Mouse (Mus musculus): ENCODE results near the gene Wwtr1. TPM values are rescaled to one million over a fixed set of nuclear protein-coding genes. Genes with fewer than 3 reads are reported as not detected.

Gene Wwtr1
- polyA plus RNA-seq, 1 experiment from 2014 or later: 25.1 TPM

GRCm38 (mm10) chr3:57431706-57432105 is 144.0 kb downstream of the Wwtr1 start:
- ATAC-seq (ENCODE audit: borderline replicate concordance, extremely low read depth, low FRiP score, low TSS enrichment): no peak
- H3K27me3 ChIP-seq: no peaks in the 10 kb centered on the region

GRCm38 (mm10) chr3:57429486-57429885 is 146.2 kb downstream of the Wwtr1 start:
- WGBS: 40% methylated on average over 4 of the region's 4 CpGs
- no peak overlapping the region for H3K27ac ChIP-seq
- no peaks in the 10 kb centered on the region for H3K36me3 ChIP-seq
- no peak overlapping the region for H3K4me2 ChIP-seq
- H3K4me1 ChIP-seq: peaks cover 7% of the 10 kb centered on the region; the same call in 1 of the 2 replicates
- no peak overlapping the region for H3K9ac ChIP-seq
- no peaks in the 10 kb centered on the region for H3K9me3 ChIP-seq
- H3K4me3 ChIP-seq: no peak overlapping the region
- ATAC-seq (ENCODE audit: borderline replicate concordance, extremely low read depth, low FRiP score, low TSS enrichment): no peak
- H3K27me3 ChIP-seq: no peaks in the 10 kb centered on the region

More at GRCm38 (mm10) chr3:57431706-57432105, 144.0 kb downstream of the Wwtr1 start:
- 47% methylated on average over 3 of the region's 3 CpGs for whole genome bisulfite sequencing
- H3K4me1 ChIP-seq: peaks cover 7% of the 10 kb centered on the region; the same call in 1 of the 2 replicates
- no peaks in the 10 kb centered on the region for H3K36me3 ChIP-seq
- no peak overlapping the region for H3K4me2 ChIP-seq
- H3K4me3 ChIP-seq: no peak overlapping the region
- H3K9ac ChIP-seq: no peak overlapping the region
- H3K27ac ChIP-seq: no peak overlapping the region
- H3K9me3 ChIP-seq: no peaks in the 10 kb centered on the region

GRCm38 (mm10) chr3:57428682-57429464 is 146.8 kb downstream of the Wwtr1 start:
- Histone ChIP-seq H3K9ac (no peak overlapping the region), H3K9me3 (no peaks in the 10 kb centered on the region), H3K4me2 (no peak overlapping the region), H3K27ac (no peak overlapping the region), H3K4me1 (peaks cover 7% of the 10 kb centered on the region; the same call in 1 of the 2 replicates), H3K27me3 (no peaks in the 10 kb centered on the region), H3K36me3 (no peaks in the 10 kb centered on the region), H3K4me3 (no peak overlapping the region)
- no peak; the same call in 1 of the 2 replicates for ATAC-seq (ENCODE audit: borderline replicate concordance, extremely low read depth, low FRiP score, low TSS enrichment)
- WGBS: 10% methylated on average over 5 of the region's 5 CpGs

- H3K36me3 ChIP-seq: no peaks in the 10 kb centered on the region
- no peaks in the 10 kb centered on the region for H3K27me3 ChIP-seq
- no peak for ATAC-seq (ENCODE audit: borderline replicate concordance, extremely low read depth, low FRiP score, low TSS enrichment)
- H3K9ac ChIP-seq: no peak overlapping the region
- H3K9me3 ChIP-seq: no peaks in the 10 kb centered on the region
- peaks cover 7% of the 10 kb centered on the region; the same call in 1 of the 2 replicates for H3K4me1 ChIP-seq
- 86% methylated on average over 11 of the region's 11 CpGs for WGBS
- H3K4me2 ChIP-seq: no peak overlapping the region
- no peak overlapping the region for H3K27ac ChIP-seq
- H3K4me3 ChIP-seq: no peak overlapping the region
These were observed 149.4 kb downstream of the Wwtr1 start for GRCm38 (mm10) chr3:57426351-57426750.

GRCm38 (mm10) chr3:57425089-57425730 is 150.5 kb downstream of the Wwtr1 start, which contains the start of gene Tm4sf4:
Gene Tm4sf4, plus strand, starts transcription at chr3:57425314.
- no peak within 1 kb of the TSS for H3K27ac ChIP-seq
- no peaks in the 10 kb centered on the region for H3K9me3 ChIP-seq
- 41% methylated on average over 10 of the region's 10 CpGs for WGBS
- no peak within 1 kb of the TSS for H3K4me3 ChIP-seq
- H3K9ac ChIP-seq: no peak within 1 kb of the TSS
- no peaks in the 10 kb centered on the region for H3K36me3 ChIP-seq
- H3K4me2 ChIP-seq: no peak within 1 kb of the TSS
- peaks cover 7% of the 10 kb centered on the region; the same call in 1 of the 2 replicates for H3K4me1 ChIP-seq
- no peaks in the 10 kb centered on the region for H3K27me3 ChIP-seq
- ATAC-seq (ENCODE audit: borderline replicate concordance, extremely low read depth, low FRiP score, low TSS enrichment): no peak

GRCm38 (mm10) chr3:57420660-57421059 is 155.1 kb downstream of the Wwtr1 start:
- Histone ChIP-seq H3K4me1 (no peaks in the 10 kb centered on the region), H3K27me3 (no peaks in the 10 kb centered on the region), H3K4me3 (no peak overlapping the region), H3K27ac (no peak overlapping the region), H3K4me2 (no peak overlapping the region), H3K36me3 (no peaks in the 10 kb centered on the region), H3K9me3 (no peaks in the 10 kb centered on the region), H3K9ac (no peak overlapping the region)
- no peak for ATAC-seq (ENCODE audit: borderline replicate concordance, extremely low read depth, low FRiP score, low TSS enrichment)
- WGBS: 86% methylated on average over 1 of the region's 1 CpGs

- no peak for ATAC-seq (ENCODE audit: borderline replicate concordance, extremely low read depth, low FRiP score, low TSS enrichment)
- 48% methylated on average over 2 of the region's 2 CpGs for WGBS
- Histone ChIP-seq H3K27ac (no peak overlapping the region), H3K9ac (no peak overlapping the region), H3K27me3 (no peaks in the 10 kb centered on the region), H3K4me1 (no peaks in the 10 kb centered on the region), H3K9me3 (no peaks in the 10 kb centered on the region), H3K36me3 (no peaks in the 10 kb centered on the region), H3K4me2 (no peak overlapping the region), H3K4me3 (no peak overlapping the region)
These were observed 155.5 kb downstream of the Wwtr1 start for GRCm38 (mm10) chr3:57420233-57420632.

GRCm38 (mm10) chr3:57411535-57411934 is 164.2 kb downstream of the Wwtr1 start:
- Histone ChIP-seq H3K4me3 (no peak overlapping the region), H3K27me3 (no peaks in the 10 kb centered on the region), H3K4me1 (no peaks in the 10 kb centered on the region), H3K9me3 (no peaks in the 10 kb centered on the region), H3K4me2 (no peak overlapping the region), H3K9ac (no peak overlapping the region), H3K27ac (no peak overlapping the region), H3K36me3 (no peaks in the 10 kb centered on the region)
- 79% methylated on average over 4 of the region's 4 CpGs for WGBS
- no peak for ATAC-seq (ENCODE audit: borderline replicate concordance, extremely low read depth, low FRiP score, low TSS enrichment)

Small RNA genes lying within 50 kb of the gene (microRNA-seq; reads per million reads assigned to microRNA genes)
- gene Mir6377: not detected

Other genes starting within 250 kb of the Wwtr1 start
- 0.41 and 0.52 TPM in 2 replicates for gene Tm4sf4, start 150.6 kb downstream of the Wwtr1 start, polyA plus RNA-seq (2015; fragmentation: Nextera tagmentation; extraction: Ambion mirVana)
- 88.7 and 94.3 TPM in 2 replicates for gene Commd2, start 75.8 kb upstream of the Wwtr1 start, polyA plus RNA-seq (2015; fragmentation: Nextera tagmentation; extraction: Ambion mirVana)
- gene Ankub1, start 116.9 kb upstream of the Wwtr1 start, polyA plus RNA-seq (2015; fragmentation: Nextera tagmentation; extraction: Ambion mirVana): 0.16 and 0.19 TPM in 2 replicates
- 89.8 and 92.5 TPM in 2 replicates for gene Rnf13, start 160.2 kb upstream of the Wwtr1 start, polyA plus RNA-seq (2015; fragmentation: Nextera tagmentation; extraction: Ambion mirVana)

All from lung, embryonic 15.5 days (tissue).